8 mouse cellular contexts compared by ENCODE assay signal in genomic region chr10:127190398-127191190, GRCm38 (mm10). TPM values are rescaled to one million over a fixed set of nuclear protein-coding genes. Genes with fewer than 3 reads are reported as not detected.
A peak's percentile ranks its signal among the peaks of the same experiment; 100 is the strongest.
DNase-seq lines count a peak whose midpoint lies in the region; ATAC-seq lines count a peak whose summit lies in the region.

No protein-coding gene starts in this region.

- no peak overlapping the region for H3K9ac ChIP-seq in midbrain, embryonic 16.5 days (ENCODE audit: low read depth, low read length)
- H3K9ac ChIP-seq in limb, embryonic 11.5 days (ENCODE audit: low read length) = no peak overlapping the region; the same call in 1 of the 2 replicates
- no peak overlapping the region for H3K9ac ChIP-seq in stomach, embryonic 15.5 days

- peaks cover 11% of the 10 kb centered on the region for H3K27me3 ChIP-seq in midbrain, embryonic 10.5 days (ENCODE audit: low read depth, poor library complexity, severe bottlenecking)
- H3K27me3 ChIP-seq in midbrain, embryonic 16.5 days (ENCODE audit: control insufficient read depth, insufficient read depth, low read depth, low read length) = no peaks in the 10 kb centered on the region
- H3K27me3 ChIP-seq in limb, embryonic 11.5 days (ENCODE audit: control insufficient read depth, insufficient read depth, low read length) = no peaks in the 10 kb centered on the region
- H3K27me3 ChIP-seq in stomach, embryonic 15.5 days (replicated peaks) = no peaks in the 10 kb centered on the region

- 22% methylated on average over 14 of the region's 14 CpGs for WGBS in midbrain, embryonic 10.5 days
- 36% methylated on average over 14 of the region's 14 CpGs for WGBS in midbrain, embryonic 16.5 days
- WGBS in limb, embryonic 11.5 days = 50% methylated on average over 14 of the region's 14 CpGs
- 40% methylated on average over 14 of the region's 14 CpGs for WGBS in stomach, embryonic 15.5 days

- H3K4me2 ChIP-seq in midbrain, embryonic 16.5 days (ENCODE audit: low read length) = no peak overlapping the region
- peak overlapping the region; percentile 66 for H3K4me2 ChIP-seq in limb, embryonic 11.5 days (ENCODE audit: low read depth, severe bottlenecking)
- H3K4me2 ChIP-seq in stomach, embryonic 15.5 days = peak overlapping the region; percentile 76

- H3K4me1 ChIP-seq in midbrain, embryonic 10.5 days = peaks cover 76% of the 10 kb centered on the region
- peaks cover 26% of the 10 kb centered on the region for H3K4me1 ChIP-seq in midbrain, embryonic 16.5 days (ENCODE audit: control insufficient read depth, insufficient read depth, low read length)
- H3K4me1 ChIP-seq in limb, embryonic 11.5 days (ENCODE audit: control insufficient read depth, insufficient read depth, low read length) = peaks cover 19% of the 10 kb centered on the region
- peaks cover 43% of the 10 kb centered on the region for H3K4me1 ChIP-seq in stomach, embryonic 15.5 days

- H3K27ac ChIP-seq in midbrain, embryonic 10.5 days (replicated peaks) = peak overlapping the region; percentile 96
- H3K27ac ChIP-seq in midbrain, embryonic 16.5 days (ENCODE audit: low read length) = no peak overlapping the region
- H3K27ac ChIP-seq in limb, embryonic 11.5 days (replicated peaks; ENCODE audit: low read depth, low read length) = peak overlapping the region; percentile 91
- peak overlapping the region; percentile 94 for H3K27ac ChIP-seq in stomach, embryonic 15.5 days

- no peaks in the 10 kb centered on the region for H3K9me3 ChIP-seq in midbrain, embryonic 10.5 days (replicated peaks)
- no peaks in the 10 kb centered on the region for H3K9me3 ChIP-seq in midbrain, embryonic 16.5 days (replicated peaks; ENCODE audit: control insufficient read depth, low read length, poor library complexity, severe bottlenecking)
- H3K9me3 ChIP-seq in limb, embryonic 11.5 days (ENCODE audit: control insufficient read depth, low read length) = no peaks in the 10 kb centered on the region
- H3K9me3 ChIP-seq in stomach, embryonic 15.5 days = no peaks in the 10 kb centered on the region

- H3K4me3 ChIP-seq in midbrain, embryonic 10.5 days = peak overlapping the region; percentile 90
- H3K4me3 ChIP-seq in midbrain, embryonic 16.5 days (ENCODE audit: low read depth, low read length) = no peak overlapping the region
- H3K4me3 ChIP-seq in limb, embryonic 11.5 days (ENCODE audit: low read depth, low read length) = peak overlapping the region; percentile 81
- H3K4me3 ChIP-seq in stomach, embryonic 15.5 days (replicated peaks) = peak overlapping the region; percentile 60

- DNase-seq in embryo, embryonic 10.5 days (ENCODE audit: low spot score) = peak; percentile 31
- DNase-seq in embryo, embryonic 10 days (ENCODE audit: low spot score) = no peak
- no peak for DNase-seq in midbrain, embryonic 10.5 days (ENCODE audit: low spot score)
- DNase-seq in limb, embryonic 11.5 days (ENCODE audit: low spot score) = no peak
- no peak for DNase-seq in spleen, adult 12 weeks (ENCODE audit: low spot score)
- no peak for DNase-seq in layer of hippocampus, postnatal 14 days (ENCODE audit: low spot score in 2 of 2)

- no peak for ATAC-seq in midbrain, embryonic 16.5 days
- ATAC-seq in limb, embryonic 11.5 days (ENCODE audit: insufficient number of reproducible peaks, low FRiP score, low TSS enrichment, low read depth) = no peak
- ATAC-seq in stomach, embryonic 15.5 days (ENCODE audit: insufficient read depth, low FRiP score, low read depth) = no peak

- peaks cover 46% of the 10 kb centered on the region for H3K36me3 ChIP-seq in midbrain, embryonic 10.5 days
- peaks cover 14% of the 10 kb centered on the region for H3K36me3 ChIP-seq in midbrain, embryonic 16.5 days (ENCODE audit: control insufficient read depth, insufficient read depth, low read length)
- peaks cover 8% of the 10 kb centered on the region; the same call in 1 of the 2 replicates for H3K36me3 ChIP-seq in limb, embryonic 11.5 days (ENCODE audit: control insufficient read depth, insufficient read depth, low read length)
- H3K36me3 ChIP-seq in stomach, embryonic 15.5 days = peaks cover 25% of the 10 kb centered on the region

RNA-seq across cellular contexts. Expression of gene Arhgef25, which starts 0.7 kb away (rescaled TPM):
- polyA plus RNA-seq in midbrain, embryonic 10.5 days (2016; fragmentation: Nextera tagmentation; extraction: Ambion mirVana) = 24.8 and 28.7 TPM in 2 replicates
- polyA plus RNA-seq in midbrain, embryonic 16.5 days (2015; fragmentation: Nextera tagmentation; extraction: Ambion mirVana) = 19.6 and 20.2 TPM in 2 replicates
- 37.2 and 40.3 TPM in 2 replicates for polyA plus RNA-seq in limb, embryonic 11.5 days (2014; fragmentation: Nextera tagmentation; extraction: Ambion mirVana)
- 65.9 and 69.9 TPM in 2 replicates for polyA plus RNA-seq in stomach, embryonic 15.5 days (2015; fragmentation: Nextera tagmentation; extraction: Ambion mirVana)
- total RNA-seq in layer of hippocampus, postnatal 14 days (2021) = 100 to 1,000 TPM; 196 to 200 TPM

RNA-seq across cellular contexts. Expression of gene Dtx3, which starts 4.9 kb away (rescaled TPM):
- polyA plus RNA-seq in midbrain, embryonic 10.5 days (2016; fragmentation: Nextera tagmentation; extraction: Ambion mirVana) = 119 and 142 TPM in 2 replicates
- polyA plus RNA-seq in midbrain, embryonic 16.5 days (2015; fragmentation: Nextera tagmentation; extraction: Ambion mirVana) = 254 and 255 TPM in 2 replicates
- polyA plus RNA-seq in limb, embryonic 11.5 days (2014; fragmentation: Nextera tagmentation; extraction: Ambion mirVana) = 138 TPM in 2 replicates
- polyA plus RNA-seq in stomach, embryonic 15.5 days (2015; fragmentation: Nextera tagmentation; extraction: Ambion mirVana) = 90.4 and 106 TPM in 2 replicates
- 100 to 1,000 TPM; 200 to 207 TPM for total RNA-seq in layer of hippocampus, postnatal 14 days (2021)

RNA-seq across cellular contexts. Expression of gene Slc26a10, which starts 10.1 kb away (rescaled TPM):
- polyA plus RNA-seq in midbrain, embryonic 10.5 days (2016; fragmentation: Nextera tagmentation; extraction: Ambion mirVana) = 0.87 and 1.4 TPM in 2 replicates
- 1.1 and 1.2 TPM in 2 replicates for polyA plus RNA-seq in midbrain, embryonic 16.5 days (2015; fragmentation: Nextera tagmentation; extraction: Ambion mirVana)
- 2.7 and 4.1 TPM in 2 replicates for polyA plus RNA-seq in limb, embryonic 11.5 days (2014; fragmentation: Nextera tagmentation; extraction: Ambion mirVana)
- 1.1 and 1.3 TPM in 2 replicates for polyA plus RNA-seq in stomach, embryonic 15.5 days (2015; fragmentation: Nextera tagmentation; extraction: Ambion mirVana)
- 1 to 10 TPM; 4.6 to 5.9 TPM for total RNA-seq in layer of hippocampus, postnatal 14 days (2021)

RNA-seq across cellular contexts. Expression of gene Pip4k2c, which starts 20.8 kb away (rescaled TPM):
- polyA plus RNA-seq in midbrain, embryonic 10.5 days (2016; fragmentation: Nextera tagmentation; extraction: Ambion mirVana) = 16.5 and 18.1 TPM in 2 replicates
- 16.9 and 18.4 TPM in 2 replicates for polyA plus RNA-seq in midbrain, embryonic 16.5 days (2015; fragmentation: Nextera tagmentation; extraction: Ambion mirVana)
- 17.8 and 20.3 TPM in 2 replicates for polyA plus RNA-seq in limb, embryonic 11.5 days (2014; fragmentation: Nextera tagmentation; extraction: Ambion mirVana)
- polyA plus RNA-seq in stomach, embryonic 15.5 days (2015; fragmentation: Nextera tagmentation; extraction: Ambion mirVana) = 29.9 and 32.3 TPM in 2 replicates
- total RNA-seq in layer of hippocampus, postnatal 14 days (2021) = 10 to 100 TPM; 65.7 to 69.2 TPM

RNA-seq across cellular contexts. Expression of gene B4galnt1, which starts 25.6 kb away (rescaled TPM):
- polyA plus RNA-seq in midbrain, embryonic 10.5 days (2016; fragmentation: Nextera tagmentation; extraction: Ambion mirVana) = 4.9 and 6.1 TPM in 2 replicates
- 60.7 and 71.7 TPM in 2 replicates for polyA plus RNA-seq in midbrain, embryonic 16.5 days (2015; fragmentation: Nextera tagmentation; extraction: Ambion mirVana)
- 3.4 TPM in 2 replicates for polyA plus RNA-seq in limb, embryonic 11.5 days (2014; fragmentation: Nextera tagmentation; extraction: Ambion mirVana)
- polyA plus RNA-seq in stomach, embryonic 15.5 days (2015; fragmentation: Nextera tagmentation; extraction: Ambion mirVana) = 29.4 and 31.4 TPM in 2 replicates
- total RNA-seq in layer of hippocampus, postnatal 14 days (2021) = 100 to 1,000 TPM; 108 to 110 TPM
